Mouse (Mus musculus) frontal cortex, adult (tissue): ENCODE measurements around the gene Trp63.
A peak's percentile ranks its signal among the peaks of the same experiment; 100 is the strongest.

Source experiments
- ATAC-seq: cut with Nextera tagmentation; 2 replicates; pipeline ENCODE4 v1.9.2; 2017; ENCODE audit warnings: mild to moderate bottlenecking, moderate library complexity, mixed read lengths; ENCODE audit not compliant: low TSS enrichment

Trp63 gene

DNA sequence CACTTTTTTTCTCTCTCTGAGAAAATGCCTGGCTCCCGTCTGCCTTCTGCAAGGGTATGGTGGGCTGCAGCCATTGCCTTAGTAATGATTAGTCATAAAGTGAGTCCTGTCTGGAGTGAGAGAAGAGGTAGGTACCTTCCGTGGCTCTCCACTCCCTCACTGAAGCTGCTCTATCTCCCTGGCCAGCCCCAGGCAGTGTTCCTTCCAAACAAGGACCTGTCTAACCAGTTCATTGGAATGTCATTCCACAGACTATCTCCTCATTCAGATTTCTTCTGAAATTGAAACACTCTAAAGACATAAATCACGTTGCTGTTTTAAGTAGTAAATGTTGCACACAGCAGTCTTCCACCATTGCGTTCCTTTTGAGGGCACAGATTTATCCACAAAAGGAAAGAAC lies 96.4 kb downstream of the Trp63 start:
- ATAC-seq, result no peak

DNA sequence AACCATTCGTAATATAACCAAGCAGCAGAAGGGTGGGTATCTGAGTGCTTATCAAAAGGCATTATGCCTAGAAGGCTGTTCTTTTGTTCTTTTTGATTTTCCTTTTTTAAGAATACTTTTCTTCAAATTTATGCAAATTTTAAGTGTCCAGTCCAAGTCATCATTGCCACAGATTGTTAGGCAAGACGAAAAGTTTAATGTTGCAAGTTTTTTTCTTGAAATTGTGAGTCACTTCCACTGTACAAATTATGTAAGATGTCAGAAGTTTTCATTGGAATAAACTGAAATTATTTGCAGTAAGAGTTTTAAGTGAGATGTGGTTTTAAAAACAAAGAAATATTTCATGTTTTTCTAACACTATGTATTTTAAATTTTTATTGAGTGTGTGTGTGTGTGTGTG lies 100.7 kb downstream of the Trp63 start:
- ATAC-seq, result no peak

DNA sequence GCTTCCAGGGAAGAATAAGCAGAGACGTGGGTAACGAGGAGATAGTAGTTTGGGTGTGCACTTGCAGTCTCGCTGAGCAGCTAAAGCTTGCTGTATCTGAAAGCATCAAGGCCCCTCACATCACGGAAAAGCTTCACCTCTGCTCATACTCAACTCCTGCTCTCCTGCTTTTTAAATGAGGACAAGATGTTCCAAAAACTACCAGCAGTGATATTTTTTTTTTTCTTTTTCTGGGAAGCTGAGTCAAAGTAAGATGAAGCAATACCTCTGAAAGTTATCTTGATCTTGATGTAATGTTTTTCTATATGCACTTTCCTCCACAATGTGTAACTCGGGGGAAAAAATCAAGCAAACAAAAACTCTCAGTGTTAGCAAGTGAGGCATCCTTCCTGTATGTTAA lies 102.9 kb downstream of the Trp63 start:
- ATAC-seq, result peak; percentile 57; the same call in 1 of the 2 replicates

DNA sequence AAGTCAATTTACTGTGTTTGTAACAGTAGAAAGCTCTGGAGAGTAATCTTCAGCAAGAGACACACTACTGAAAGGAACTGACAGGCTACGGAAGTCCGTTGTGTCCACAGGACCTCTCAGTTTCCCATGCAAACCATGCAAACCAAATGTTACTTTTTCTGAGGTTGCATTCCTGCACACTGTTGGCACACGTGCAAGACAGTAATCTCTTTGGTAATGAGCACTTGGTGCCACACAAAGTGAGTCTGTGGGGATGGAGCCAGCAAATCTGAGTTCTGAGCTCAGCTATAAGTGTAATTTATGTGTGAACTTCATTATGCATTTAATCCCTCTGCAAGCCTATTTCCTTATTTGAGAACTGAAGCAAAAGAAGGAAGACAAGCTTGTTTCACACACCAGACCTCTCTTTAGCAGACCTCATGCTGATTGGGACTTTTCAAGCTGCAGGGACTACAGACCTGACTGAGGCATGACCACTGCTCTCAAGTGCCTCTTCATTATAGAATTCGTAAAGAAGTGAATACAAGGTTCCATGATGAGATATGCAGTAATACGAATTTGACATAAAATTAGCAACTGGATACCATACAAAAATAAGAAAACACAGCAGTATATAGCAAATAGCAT lies 109.2 kb downstream of the Trp63 start:
- ATAC-seq, result peak; percentile 52

DNA sequence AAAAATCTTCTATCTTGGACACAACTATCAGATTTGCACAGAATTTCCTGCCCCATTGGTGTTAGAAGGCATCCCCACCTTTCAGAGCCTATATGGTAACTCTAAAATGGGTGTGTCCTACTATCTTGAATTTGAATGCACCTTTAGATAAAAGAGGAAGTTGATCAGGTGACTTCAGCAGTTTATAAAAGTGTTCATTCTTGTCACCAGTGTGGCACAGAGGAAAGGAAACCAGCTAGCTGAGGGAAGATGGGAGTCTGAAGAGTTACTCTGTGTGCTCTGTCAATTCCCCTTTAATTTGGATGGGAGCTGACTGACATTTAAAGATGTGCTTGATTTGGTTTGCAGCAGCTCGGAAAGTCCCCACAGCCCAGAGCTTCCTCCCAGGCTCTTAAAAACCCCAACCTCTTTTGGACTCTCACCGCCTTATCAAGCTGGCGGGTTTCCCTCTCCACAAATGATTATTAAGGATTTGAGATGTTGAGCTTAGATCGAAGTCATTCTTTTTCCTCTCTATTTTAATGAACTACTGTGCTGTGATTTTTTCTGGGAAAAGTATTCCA lies 114.2 kb downstream of the Trp63 start:
- no peak for ATAC-seq

DNA sequence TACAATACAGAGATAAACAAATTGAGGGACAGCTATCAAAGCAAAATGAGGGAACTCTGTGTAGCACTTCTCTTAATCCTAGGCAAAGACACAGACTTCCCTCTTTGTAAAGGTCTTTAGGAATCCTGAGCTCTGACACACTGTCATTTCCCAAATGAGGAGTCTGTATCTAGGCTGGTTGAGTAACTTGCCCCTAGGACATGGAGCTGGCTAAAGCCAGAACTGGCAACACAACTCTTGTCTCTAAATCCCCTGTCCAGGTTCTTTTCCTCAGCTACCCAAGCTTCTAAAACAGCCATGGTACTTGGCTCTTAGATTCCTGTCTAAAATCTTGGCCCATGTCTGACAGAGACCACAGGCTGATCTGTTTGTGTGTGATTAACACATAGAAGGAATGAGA lies 116.1 kb downstream of the Trp63 start:
- no peak for ATAC-seq

DNA sequence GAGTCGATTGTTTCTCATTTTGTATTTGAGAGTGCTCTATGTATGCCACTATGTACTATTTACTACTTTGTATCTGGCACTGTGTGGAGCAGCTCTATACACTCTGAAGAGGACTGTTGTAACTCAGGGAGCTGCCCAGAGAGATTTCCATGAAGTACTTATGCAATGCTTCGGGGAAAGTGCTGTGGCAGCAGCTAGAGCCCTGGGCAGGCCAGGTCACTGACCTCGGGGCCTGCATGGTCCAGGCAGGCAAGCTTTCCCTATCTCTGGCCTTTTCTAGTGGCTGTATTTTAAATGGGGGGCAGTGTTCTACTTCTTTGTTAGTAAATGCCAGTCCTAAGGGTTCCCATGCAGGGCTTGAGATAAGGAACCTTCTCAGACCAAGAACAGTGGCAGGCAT lies 121.4 kb downstream of the Trp63 start:
- ATAC-seq, result no peak

DNA sequence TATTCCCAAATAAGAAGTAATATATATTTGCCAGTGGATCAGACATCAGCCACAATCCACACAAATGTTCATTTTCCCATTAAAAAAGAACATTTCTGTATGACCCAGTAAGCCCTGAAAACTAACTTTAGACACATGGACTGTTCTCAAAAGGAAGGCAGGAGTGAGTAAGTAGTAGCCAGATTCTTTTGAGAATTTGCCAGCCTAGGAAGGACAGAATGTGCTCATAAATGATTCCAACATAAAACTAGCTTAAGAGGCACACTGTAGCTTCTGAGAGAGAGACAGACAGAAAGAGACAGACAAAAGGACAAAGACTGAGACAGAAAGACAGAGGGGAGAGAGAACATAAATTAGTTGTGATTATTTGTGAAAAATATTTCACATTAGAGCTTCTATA lies 123.6 kb downstream of the Trp63 start:
- ATAC-seq, result no peak

DNA sequence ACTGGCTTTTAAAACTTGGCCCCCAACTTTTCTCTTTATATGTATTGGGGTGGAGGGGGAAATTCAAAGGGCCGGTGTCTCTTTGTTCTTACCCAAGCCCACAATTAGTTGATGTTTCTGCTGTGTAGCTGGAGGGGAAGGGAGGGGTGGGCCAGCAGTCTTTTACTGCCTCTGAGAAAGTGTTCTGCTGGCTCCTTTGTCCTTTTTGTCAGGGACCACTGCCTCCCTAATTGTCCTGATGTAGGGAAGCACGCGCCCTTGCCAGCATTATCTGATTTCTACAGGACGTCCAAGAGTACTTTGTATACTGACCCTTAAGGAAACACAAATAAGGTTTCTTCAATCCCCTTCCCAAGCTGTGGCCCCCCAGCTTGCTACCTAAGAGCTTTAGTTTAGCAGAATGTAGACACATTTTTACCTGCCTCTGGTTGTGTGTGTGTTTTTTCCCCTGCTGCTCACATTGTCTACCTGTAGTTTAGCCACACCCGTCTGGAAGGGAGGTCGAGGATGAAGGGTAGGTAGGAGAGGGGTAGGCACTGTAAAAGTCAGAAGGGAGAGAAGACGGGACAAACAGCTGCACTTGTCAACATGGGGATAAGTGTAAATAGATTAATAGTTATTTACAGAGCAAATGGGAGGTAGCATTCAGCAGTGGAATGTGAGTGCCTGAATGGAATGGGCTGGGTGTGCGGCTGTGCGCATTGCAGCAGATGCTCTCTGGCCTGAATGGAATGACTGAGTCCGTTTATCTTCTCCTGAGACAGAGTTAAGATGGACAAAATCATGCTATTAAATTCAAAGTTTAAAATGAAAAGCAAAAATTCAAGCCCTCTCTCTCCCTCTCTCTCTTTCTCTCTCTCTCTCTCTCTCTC lies 134.4 kb downstream of the Trp63 start:
- no peak for ATAC-seq

DNA sequence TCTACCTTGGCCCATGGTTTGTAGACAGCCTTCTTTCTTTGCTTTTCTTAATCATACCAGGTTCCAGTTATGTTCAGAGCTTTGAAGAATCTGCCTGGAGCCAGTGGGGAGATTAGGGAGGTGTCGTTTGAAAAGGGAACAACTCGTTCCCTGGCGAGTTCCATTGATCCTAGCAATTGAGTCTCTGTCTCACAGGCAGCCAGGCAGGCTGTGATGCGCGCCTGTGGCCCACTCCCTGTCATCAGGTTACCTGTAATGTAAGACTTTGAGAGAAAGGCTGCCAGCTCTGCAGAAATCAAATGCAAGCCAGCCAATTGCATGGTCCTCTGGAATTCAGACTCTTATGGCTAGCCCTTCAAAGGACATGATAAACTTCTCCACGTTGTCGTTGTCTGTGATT lies 142.5 kb downstream of the Trp63 start:
- no peak for ATAC-seq

DNA sequence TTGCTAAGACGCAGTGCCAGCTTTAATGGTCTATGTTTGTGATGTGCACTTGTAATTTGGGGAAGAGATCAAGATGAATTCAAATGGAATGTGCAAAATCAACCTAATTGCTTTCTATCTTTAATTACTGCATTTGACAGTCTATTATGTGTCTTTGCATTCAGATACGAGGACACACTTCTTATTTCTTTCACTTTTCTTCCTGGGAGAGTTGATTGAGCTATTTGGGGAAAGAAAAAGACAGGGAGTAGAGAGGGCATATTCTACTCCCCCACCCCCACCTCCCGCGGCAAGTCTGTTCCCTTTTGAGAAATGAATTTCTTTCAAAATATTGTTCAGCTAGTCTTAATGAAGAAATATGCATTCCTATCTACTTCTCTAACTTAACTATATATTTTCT lies 149.0 kb downstream of the Trp63 start:
- no peak for ATAC-seq

DNA sequence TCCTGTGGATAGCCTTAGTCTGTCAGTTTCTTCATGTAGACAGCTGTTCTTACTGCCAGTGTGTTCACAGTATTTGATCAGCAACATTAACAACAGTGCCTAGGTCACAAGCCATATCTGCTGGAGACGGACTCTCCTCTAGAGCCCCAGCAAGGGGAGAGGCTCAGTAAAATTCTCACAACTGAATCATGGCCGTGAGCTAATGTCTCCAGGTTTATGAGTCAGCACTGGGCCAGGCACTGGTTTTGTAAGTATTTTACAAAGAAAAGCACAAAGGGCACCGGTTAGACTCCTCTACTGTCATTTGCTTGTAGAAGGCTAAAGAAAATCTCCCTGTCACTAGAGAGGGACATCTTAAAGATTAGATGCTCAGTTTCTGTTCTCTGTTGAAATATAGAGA lies 151.7 kb downstream of the Trp63 start:
- no peak for ATAC-seq

DNA sequence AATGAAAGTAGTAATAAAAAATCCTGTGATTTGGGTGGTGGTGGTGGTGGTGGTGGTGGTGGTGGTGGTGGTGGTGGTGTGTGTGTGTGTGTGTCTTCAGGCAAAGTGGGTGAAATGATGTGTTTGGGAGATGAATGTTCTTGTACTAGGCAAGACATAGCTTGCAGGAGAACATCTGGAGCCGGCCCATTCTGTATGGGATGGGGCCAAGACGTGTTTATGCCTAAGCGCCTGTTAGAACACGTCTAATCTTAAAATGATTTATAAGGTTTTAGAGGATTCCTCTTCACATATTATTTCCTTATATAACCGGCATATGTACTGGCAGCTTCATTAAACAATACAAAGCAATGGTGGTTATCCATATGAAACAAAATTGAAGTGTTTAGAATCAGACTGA lies 152.2 kb downstream of the Trp63 start:
- no peak for ATAC-seq

DNA sequence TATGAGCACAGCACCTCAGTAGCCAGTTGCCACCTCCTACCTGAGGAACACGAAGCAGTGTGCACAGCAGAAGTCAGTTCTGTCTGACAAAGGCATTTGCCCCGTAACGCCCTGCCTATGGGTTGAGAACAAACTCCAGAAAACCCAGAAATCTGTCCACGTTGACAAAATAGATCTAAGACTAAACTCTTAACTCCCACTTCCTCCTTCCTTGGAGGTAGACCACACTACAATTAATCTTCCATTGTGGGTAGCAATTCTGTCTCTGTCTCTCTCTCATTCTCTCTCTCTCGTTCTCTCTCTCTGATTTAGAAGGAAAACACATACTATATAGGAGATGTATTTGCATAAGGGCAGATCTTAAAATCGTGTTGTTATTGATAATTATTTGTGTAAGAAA lies 159.4 kb downstream of the Trp63 start:
- no peak for ATAC-seq

DNA sequence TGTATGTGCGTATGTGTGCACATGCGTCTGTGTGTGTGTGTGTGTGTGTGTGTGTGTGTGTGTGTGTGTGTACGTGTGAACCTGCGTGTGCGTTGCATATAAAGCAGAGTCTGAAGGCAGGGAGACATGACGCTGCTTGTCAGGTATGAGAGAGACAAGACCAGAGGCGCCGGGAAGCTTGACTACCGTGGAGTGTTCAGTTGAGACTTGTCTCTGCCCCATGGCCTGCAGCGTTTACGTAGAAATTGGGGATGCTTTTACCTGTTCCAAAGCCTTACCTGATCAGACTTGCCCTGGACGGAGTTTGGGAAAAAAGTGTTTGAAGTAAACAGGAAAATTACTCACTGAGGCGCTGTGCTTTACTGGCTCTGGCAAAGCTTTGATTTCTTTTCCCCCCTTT lies 160.1 kb downstream of the Trp63 start:
- ATAC-seq, result no peak

DNA sequence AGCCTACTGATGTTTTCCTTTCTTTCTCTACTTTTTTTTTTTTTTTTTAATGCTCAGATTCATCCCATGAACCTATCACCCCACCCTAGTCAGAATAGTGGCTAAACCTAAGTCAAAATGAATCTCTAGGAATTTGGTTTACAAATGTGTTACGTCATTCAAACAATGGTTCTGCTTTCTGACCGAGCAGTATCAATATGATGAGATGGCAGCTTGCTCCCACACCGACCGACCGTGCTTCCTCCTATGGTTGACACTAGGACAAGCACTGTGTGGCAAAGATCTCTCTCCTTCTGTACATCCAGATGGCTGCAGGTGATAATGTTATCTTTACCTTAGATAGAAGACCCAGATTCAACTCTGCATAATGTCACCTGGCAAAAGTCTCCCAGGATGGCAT lies 163.0 kb downstream of the Trp63 start:
- ATAC-seq, result no peak

DNA sequence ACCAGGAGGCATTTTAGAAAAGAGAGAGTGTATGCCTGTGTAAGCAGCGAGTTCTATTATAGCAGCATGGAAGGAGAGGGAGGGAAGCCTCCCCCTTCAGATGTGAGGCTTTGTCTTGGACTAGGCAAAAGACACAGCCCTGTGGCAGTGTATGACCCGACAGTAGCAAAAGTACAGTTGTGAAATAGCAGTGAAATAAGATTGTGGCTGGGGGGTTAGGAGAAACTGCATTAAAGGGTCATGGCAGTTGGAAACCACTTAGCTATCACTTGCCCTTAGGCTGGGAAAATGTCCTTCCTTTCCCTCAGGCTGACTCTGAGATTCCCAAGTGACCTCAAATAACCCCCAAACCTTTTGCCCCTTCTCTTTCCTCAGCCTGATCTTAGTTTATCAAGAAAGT lies 164.9 kb downstream of the Trp63 start:
- no peak for ATAC-seq

DNA sequence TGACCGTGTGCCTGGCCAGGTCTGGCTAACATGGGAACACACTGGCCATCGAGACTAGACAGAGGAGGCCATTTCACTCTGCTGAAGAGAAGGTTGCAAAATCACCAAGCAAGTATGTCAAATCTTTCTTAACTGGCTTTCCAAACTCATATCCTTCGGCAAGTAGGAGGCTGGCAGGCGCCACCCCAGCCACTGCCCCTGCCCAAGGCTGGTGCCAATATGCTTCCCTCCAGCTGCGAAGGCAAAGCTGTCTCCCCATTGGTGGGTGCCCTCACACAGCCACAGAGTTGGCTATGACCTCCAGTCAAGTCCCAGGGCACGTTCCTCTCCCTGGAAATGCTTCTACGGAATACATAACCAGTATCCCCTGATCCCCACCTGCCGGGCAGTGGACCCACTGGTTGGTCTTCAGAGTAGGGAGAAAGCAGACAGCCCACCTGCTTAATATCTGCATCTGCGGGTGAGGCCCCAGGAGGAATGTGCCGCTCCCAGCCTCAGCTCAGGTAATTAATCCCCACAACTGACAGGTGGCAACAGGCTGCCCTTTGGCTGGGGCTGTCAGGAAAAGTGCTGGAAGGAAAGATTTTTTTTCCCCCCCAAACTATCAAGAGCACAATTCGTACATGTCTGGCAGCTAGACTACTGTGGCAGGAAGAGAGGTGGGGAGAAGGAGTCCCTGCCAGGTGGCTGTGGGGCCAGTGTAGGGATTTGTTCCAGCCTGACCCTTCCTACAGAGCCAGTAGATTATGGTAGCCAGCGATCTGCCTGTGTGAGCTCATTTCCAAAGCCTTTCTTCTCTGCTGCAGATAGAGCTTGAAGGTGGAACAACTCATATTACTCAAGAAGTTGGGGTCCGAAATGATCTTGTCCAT lies 166.3 kb downstream of the Trp63 start:
- ATAC-seq, result no peak

DNA sequence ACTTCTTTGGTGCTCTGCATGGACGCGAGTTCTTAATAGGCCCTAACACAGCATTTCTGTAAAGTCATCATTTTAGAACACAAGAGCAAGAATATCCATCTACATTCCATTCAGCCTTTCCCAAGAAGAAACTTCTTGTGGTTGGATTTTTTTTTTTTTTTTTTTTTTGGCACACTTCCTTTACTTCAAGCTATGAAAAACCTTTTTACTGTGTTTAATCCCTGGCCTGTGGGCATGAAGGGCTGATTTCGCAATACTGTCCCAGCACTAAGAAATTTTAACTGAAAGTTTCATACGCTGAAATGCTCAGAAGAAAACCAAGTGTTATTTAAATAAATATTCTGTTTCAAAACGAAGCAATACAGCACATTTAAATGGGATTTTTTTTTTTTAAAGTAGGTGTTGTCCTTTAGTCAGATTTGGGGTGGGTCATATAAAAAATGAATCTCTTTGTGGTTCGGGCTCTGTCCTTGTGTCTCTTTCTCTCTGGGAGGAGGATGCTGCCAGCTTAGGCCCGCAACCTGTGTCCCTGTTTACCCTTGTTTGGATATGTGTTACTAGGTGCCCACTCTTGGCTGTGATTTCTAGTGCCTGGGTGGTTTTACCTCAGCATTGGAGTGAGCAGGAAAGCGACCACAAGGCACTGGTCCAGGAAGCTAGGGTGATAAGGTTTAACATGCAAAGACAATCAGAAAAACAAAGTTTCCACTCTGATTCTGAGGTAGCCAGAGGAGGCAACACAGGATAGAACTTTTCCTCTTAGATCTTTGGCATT lies 177.4 kb downstream of the Trp63 start:
- ATAC-seq, result no peak

DNA sequence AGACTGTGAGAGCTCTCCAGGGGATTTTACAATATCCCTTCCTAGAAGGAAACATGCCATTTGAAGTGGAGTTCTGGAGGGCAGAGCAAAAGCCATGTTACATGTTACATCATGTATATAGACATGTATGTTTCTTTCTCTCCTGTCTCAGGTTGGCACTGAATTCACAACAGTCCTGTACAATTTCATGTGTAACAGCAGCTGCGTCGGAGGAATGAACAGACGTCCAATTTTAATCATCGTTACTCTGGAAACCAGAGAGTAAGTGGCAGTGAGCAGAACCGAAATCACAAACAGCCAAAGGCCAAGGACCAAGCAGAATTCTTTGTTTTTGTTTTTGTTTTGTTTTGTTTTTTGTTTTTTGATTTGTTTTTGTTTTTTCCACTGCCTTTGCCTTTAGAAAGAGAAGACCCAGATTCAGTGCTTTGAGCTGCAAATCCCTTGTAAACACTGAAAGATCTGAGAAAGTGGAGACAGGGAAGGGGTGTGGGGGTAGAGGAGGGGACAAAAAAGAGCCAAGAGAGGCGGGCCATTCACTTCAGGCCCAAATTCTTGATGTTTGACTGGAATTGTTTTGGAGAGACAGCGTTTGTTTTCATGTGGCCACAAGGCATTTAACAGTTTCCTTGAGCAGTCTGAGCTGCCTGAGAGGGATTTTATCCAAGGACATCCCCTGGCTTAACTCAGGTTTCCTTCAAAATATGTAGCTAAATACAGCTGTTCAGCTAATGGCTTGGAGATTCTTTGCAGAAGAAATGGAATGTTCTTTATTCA lies 181.7 kb downstream of the Trp63 start:
- ATAC-seq, result no peak

DNA sequence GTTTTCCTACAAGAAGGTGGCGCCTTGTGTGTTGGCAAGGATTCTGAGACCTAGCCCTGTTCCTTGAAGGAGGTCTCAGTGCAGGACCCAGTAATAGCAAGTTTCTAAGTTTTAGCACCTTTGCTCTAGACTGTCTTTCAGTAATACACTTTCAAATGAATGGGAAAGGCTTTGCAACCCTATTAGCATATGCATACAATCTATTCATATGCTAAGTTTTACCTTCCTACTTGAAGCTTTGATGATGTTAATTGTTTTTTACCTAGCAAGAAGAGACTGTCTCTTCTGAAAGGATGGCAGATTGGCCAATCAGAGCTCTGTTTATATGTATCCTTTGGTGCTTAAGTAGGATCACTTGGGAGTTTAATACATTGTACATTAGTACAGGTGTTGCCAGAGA lies 187.9 kb downstream of the Trp63 start:
- no peak for ATAC-seq
